In genomic region chr17:63108035-63108434, GRCm38 (mm10) we compare ENCODE assay signal across 26 mouse cellular contexts.
DNase-seq lines count a peak whose midpoint lies in the region; ATAC-seq lines count a peak whose summit lies in the region.
"Had no signal": no experiment of that assay in that cellular context is flagged by ENCODE, and none has a peak within 500 bp of the region (broad histone marks: within the 10 kb centered on the region; RNA-seq: fewer than 3 reads in every experiment).

No protein-coding gene starts in this region.

- H3K9me3 ChIP-seq in forebrain, embryonic 13.5 days (replicated peaks): no peaks in the 10 kb centered on the region
- H3K9me3 ChIP-seq in forebrain, embryonic 11.5 days (ENCODE audit: control insufficient read depth, low read length): no peaks in the 10 kb centered on the region
- H3K9me3 ChIP-seq in midbrain, embryonic 11.5 days (ENCODE audit: control insufficient read depth, low read length): no peaks in the 10 kb centered on the region
- H3K9me3 ChIP-seq in midbrain, embryonic 14.5 days (ENCODE audit: control insufficient read depth, low read length): no peaks in the 10 kb centered on the region
- H3K9me3 ChIP-seq: heart, embryonic 10.5 days; limb, embryonic 15.5 days; megakaryocyte, embryonic 14.5 days; neural tube, embryonic 13.5 days had no signal

- H3K4me3 ChIP-seq in forebrain, embryonic 13.5 days: no peak overlapping the region
- no peak overlapping the region for H3K4me3 ChIP-seq in forebrain, embryonic 11.5 days (ENCODE audit: low read depth, low read length)
- no peak overlapping the region for H3K4me3 ChIP-seq in midbrain, embryonic 11.5 days (ENCODE audit: low read depth, low read length)
- no peak overlapping the region for H3K4me3 ChIP-seq in midbrain, embryonic 14.5 days (replicated peaks; ENCODE audit: low read depth, low read length)
- H3K4me3 ChIP-seq: heart, embryonic 10.5 days; left cerebral cortex, adult 2 months; limb, embryonic 15.5 days; megakaryocyte, embryonic 14.5 days; myocyte; neural tube, embryonic 13.5 days had no signal

- H3K4me1 ChIP-seq in forebrain, embryonic 13.5 days: peaks cover 30% of the 10 kb centered on the region
- peaks cover 13% of the 10 kb centered on the region for H3K4me1 ChIP-seq in forebrain, embryonic 11.5 days (replicated peaks; ENCODE audit: control insufficient read depth, insufficient read depth, low read length)
- H3K4me1 ChIP-seq in midbrain, embryonic 11.5 days (ENCODE audit: control insufficient read depth, insufficient read depth, low read length): peaks cover 17% of the 10 kb centered on the region
- peaks cover 20% of the 10 kb centered on the region for H3K4me1 ChIP-seq in midbrain, embryonic 14.5 days (ENCODE audit: control insufficient read depth, insufficient read depth, low read length)
- H3K4me1 ChIP-seq: limb, embryonic 15.5 days; megakaryocyte, embryonic 14.5 days had no signal

- H3K27me3 ChIP-seq in forebrain, embryonic 13.5 days: no peaks in the 10 kb centered on the region; the same call in 1 of the 2 replicates
- H3K27me3 ChIP-seq in forebrain, embryonic 11.5 days (ENCODE audit: control insufficient read depth, insufficient read depth, low read length): no peaks in the 10 kb centered on the region; the same call in 1 of the 2 replicates
- peaks cover 3% of the 10 kb centered on the region for H3K27me3 ChIP-seq in midbrain, embryonic 11.5 days (ENCODE audit: control insufficient read depth, insufficient read depth, low read length)
- H3K27me3 ChIP-seq in midbrain, embryonic 14.5 days (ENCODE audit: control insufficient read depth, insufficient read depth, low read length): no peaks in the 10 kb centered on the region
- H3K27me3 ChIP-seq: limb, embryonic 15.5 days; megakaryocyte, embryonic 14.5 days; neural tube, embryonic 13.5 days had no signal

- no peak overlapping the region for H3K27ac ChIP-seq in forebrain, embryonic 13.5 days
- H3K27ac ChIP-seq in forebrain, embryonic 11.5 days (ENCODE audit: low read depth, low read length): no peak overlapping the region
- no peak overlapping the region for H3K27ac ChIP-seq in midbrain, embryonic 11.5 days (ENCODE audit: low read depth, low read length)
- H3K27ac ChIP-seq in midbrain, embryonic 14.5 days (replicated peaks; ENCODE audit: low read depth, low read length): no peak overlapping the region
- H3K27ac ChIP-seq: heart, embryonic 10.5 days; kidney, postnatal 0 days; left cerebral cortex, adult 2 months; limb, embryonic 15.5 days; liver, embryonic 14.5 days; stomach, postnatal 0 days had no signal

- WGBS in forebrain, embryonic 13.5 days: 36% methylated on average over 5 of the region's 5 CpGs
- WGBS in forebrain, embryonic 11.5 days: 50% methylated on average over 5 of the region's 5 CpGs
- WGBS in midbrain, embryonic 11.5 days: 55% methylated on average over 5 of the region's 5 CpGs
- WGBS in midbrain, embryonic 14.5 days: 38% methylated on average over 5 of the region's 5 CpGs

- 0 out of 2 replicates have a peak, but pooled peaks have one; percentile 25 for ATAC-seq in forebrain, embryonic 13.5 days
- no peak for ATAC-seq in forebrain, embryonic 11.5 days (replicated peaks; ENCODE audit: low FRiP score)
- ATAC-seq in midbrain, embryonic 11.5 days (ENCODE audit: low FRiP score): peak; percentile 55
- ATAC-seq in midbrain, embryonic 14.5 days (ENCODE audit: low FRiP score, low TSS enrichment): no peak
- ATAC-seq: CD4-positive, CD25-positive, alpha-beta regulatory T cell, adult 4 months had no signal

- H3K36me3 ChIP-seq in forebrain, embryonic 13.5 days (ENCODE audit: poor library complexity, severe bottlenecking): no peaks in the 10 kb centered on the region
- no peaks in the 10 kb centered on the region for H3K36me3 ChIP-seq in forebrain, embryonic 11.5 days (ENCODE audit: control insufficient read depth, insufficient read depth, low read length)
- H3K36me3 ChIP-seq in midbrain, embryonic 11.5 days (ENCODE audit: control insufficient read depth, insufficient read depth, low read length): no peaks in the 10 kb centered on the region
- H3K36me3 ChIP-seq in midbrain, embryonic 14.5 days (ENCODE audit: control insufficient read depth, insufficient read depth, low read length): no peaks in the 10 kb centered on the region
- H3K36me3 ChIP-seq: heart, embryonic 10.5 days; limb, embryonic 15.5 days; neural tube, embryonic 13.5 days had no signal

- H3K9ac ChIP-seq in forebrain, embryonic 13.5 days: no peak overlapping the region
- no peak overlapping the region for H3K9ac ChIP-seq in forebrain, embryonic 11.5 days (ENCODE audit: low read length)
- H3K9ac ChIP-seq in midbrain, embryonic 11.5 days (ENCODE audit: low read length): no peak overlapping the region
- no peak overlapping the region for H3K9ac ChIP-seq in midbrain, embryonic 14.5 days (replicated peaks; ENCODE audit: low read length)
- H3K9ac ChIP-seq: limb, embryonic 15.5 days; liver, embryonic 14.5 days; lung, embryonic 14.5 days had no signal

- no peak for DNase-seq in forebrain, embryonic 11.5 days (ENCODE audit: low spot score)
- no peak for DNase-seq in midbrain, embryonic 11.5 days (ENCODE audit: low spot score, missing footprints)
- DNase-seq in midbrain, embryonic 14.5 days: no peak
- peak; percentile 14 for DNase-seq in embryo, embryonic 11 days
- DNase-seq in retina, postnatal 1 day: peak; percentile 42
- DNase-seq in spleen, adult 18-20 months: no peak
- DNase-seq: adrenal gland, postnatal 25 days; cerebellum, adult 11 months; cerebellum, adult 9-11 months; heart, postnatal 4 days; kidney, adult 2 months; left cerebral cortex, postnatal 4 days; lung, embryonic 14.5 days; thymus, adult 2 months; thymus, postnatal 4 days had no signal

- H3K4me2 ChIP-seq in forebrain, embryonic 13.5 days: no peak overlapping the region
- H3K4me2 ChIP-seq in forebrain, embryonic 11.5 days (ENCODE audit: low read depth, low read length, severe bottlenecking): no peak overlapping the region
- no peak overlapping the region for H3K4me2 ChIP-seq in midbrain, embryonic 11.5 days
- H3K4me2 ChIP-seq in midbrain, embryonic 14.5 days (ENCODE audit: low read length): no peak overlapping the region
- H3K4me2 ChIP-seq: limb, embryonic 15.5 days; lung, embryonic 14.5 days; neural tube, embryonic 13.5 days had no signal

Comparison
In these comparisons a context has a peak if more than half of its experiments do, and no peak if none do; other contexts are left out.
1. ATAC-seq: peak in forebrain, embryonic 13.5 days (single experiment) and midbrain, embryonic 11.5 days (single experiment); none in forebrain, embryonic 11.5 days (single experiment) and midbrain, embryonic 14.5 days (single experiment).
2. DNase-seq: peak in embryo, embryonic 11 days (single experiment) and retina, postnatal 1 day (single experiment); none in forebrain, embryonic 11.5 days (single experiment), midbrain, embryonic 11.5 days (single experiment), midbrain, embryonic 14.5 days (single experiment) and spleen, adult 18-20 months (0 of 2).